Mouse (Mus musculus) brain, embryonic 14.5 days (tissue): Measurements from ENCODE around the gene Cenpu. TPM values are rescaled to one million over a fixed set of nuclear protein-coding genes. Genes with fewer than 3 reads are reported as not detected.

ENCODE experiments used
- DNase-seq: peaks from one replicate; pipeline ENCODE4 v3.0.0-alpha.2; 2011; ENCODE audit warnings: low read depth
- CTCF ChIP-seq: fragments of 200-500 bp; IDR thresholded peaks from 2 replicates; pipeline ENCODE4 v1.5.1; 2012; ENCODE audit warnings: inconsistent platforms, mild to moderate bottlenecking, moderate library complexity, borderline replicate concordance; ENCODE audit not compliant: insufficient read depth, insufficient read length; ENCODE audit errors: extremely low read depth
- POLR2A ChIP-seq: fragments of 200-500 bp; IDR thresholded peaks from 2 replicates; pipeline ENCODE4 v1.6.1; 2012; ENCODE audit warnings: mild to moderate bottlenecking, inconsistent platforms, borderline replicate concordance; ENCODE audit not compliant: poor library complexity, insufficient read depth, insufficient read length, severe bottlenecking; ENCODE audit errors: extremely low read depth
- polyA plus RNA-seq: library from polyadenylated mRNA; depleted of rRNA; stranded (reverse); fragments of >200 nt; gene quantifications from 2 replicates; pipeline ENCODE4 v1.2.3, GENCODE M21; 2012

Gene Cenpu
- polyA plus RNA-seq, 1 experiment: 4.0 TPM

DNA sequence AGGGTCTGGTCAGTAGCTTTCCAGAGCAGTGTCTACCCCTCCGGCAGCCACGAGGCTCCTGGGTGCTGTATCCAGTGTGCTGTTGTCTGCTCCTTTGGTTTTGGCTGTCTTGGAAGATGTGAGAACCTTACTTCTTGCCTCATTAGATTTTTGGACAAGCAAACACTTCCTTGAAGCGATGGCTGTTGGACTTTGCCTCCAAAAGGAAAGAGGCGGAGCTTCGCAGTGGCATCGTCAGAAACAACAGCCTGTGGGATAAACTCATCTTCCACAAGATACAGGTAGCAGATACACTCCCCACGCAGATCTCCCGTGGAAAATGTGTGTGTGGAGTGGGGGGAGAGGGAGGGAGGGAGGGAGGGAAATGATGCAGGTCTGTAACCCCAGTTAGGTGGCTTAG lies 25.7 kb upstream of the Cenpu start:
- TF ChIP-seq CTCF (no peak), POLR2A (no peak)
- no peak for DNase-seq

DNA sequence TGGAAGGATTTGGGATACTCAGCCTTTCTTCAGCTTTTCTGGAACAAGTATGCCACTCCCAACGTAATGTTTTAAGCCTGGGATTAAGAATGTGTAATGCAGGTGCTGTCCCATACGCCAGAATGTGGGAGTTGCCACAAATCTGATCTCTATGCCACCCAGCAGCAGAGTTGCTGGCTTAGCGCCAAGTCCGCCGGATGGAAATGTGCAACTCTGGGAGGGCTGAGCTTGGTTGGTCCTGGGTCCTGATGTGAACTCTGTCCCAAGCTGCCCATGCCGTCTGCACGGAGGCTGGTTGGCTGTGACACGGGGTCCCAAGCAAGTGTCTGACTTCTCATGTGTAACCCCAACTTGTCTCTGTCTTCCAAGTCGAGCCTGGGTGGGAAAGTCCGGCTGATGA lies 25.0 kb upstream of the Cenpu start:
- peak; percentile 61 for DNase-seq
- TF ChIP-seq POLR2A: no peak
- TF ChIP-seq CTCF: no peak

DNA sequence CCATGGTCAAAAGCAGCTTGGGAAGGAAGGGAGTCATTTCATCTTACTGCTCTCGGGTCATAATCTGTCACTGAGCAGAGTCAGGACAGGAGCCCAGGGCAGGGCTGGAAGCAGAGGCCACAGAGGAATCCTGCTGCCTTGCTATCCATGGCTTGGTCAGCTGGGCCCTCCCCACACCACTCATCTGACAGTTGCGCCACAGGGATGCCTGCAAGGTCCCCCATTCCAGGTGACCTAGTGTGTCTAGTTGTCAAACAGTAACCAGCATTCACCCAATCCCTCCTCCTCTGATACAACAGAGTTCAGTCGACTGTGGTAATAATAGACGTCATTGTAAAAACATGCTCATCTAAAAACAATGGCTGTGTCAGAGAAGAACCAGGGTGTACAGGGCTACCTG lies 22.3 kb upstream of the Cenpu start:
- TF ChIP-seq CTCF: no peak
- TF ChIP-seq POLR2A: no peak

DNA sequence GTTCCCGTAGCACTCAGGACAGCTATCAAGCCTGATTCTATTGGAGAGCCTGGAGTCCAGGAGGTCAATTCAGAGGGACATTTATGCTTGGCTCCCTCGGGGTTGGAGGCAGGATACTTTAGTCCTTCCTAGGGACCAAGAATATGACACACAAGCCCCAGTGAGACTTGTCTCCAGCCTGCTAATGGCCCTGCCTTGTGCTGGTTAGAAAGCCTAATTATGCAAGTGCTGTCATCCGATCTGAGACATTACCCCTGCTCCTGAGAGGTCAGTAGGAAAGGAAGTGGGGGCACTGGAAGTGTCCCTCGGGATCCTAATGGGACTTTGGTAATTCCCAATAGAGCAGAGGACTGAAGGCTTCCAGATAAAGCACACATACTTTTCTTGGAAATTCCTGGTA lies 21.3 kb upstream of the Cenpu start:
- DNase-seq: no peak
- TF ChIP-seq CTCF: no peak
- TF ChIP-seq POLR2A: no peak

More for the DNA sequence above, 22.3 kb upstream of the Cenpu start:
- no peak for DNase-seq

DNA sequence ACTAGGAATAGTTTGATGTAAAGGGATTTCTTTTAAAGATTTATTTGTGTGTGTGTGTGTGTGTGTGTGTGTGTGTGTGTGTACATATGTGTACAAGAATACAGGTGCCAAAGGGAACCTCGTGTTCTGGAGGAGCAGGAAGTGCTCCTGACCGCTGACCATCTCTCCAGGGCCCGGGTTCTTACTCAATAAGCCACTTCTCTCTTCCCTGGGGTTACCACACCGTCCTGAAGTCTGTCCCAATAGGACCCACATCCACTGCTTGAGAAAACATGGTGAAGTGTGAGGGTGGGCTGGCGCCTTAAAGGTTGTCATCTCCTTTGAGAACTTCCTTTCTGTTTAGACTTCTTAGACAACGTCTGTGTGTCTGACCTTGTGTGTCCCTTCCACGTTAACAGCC lies 17.9 kb upstream of the Cenpu start:
- DNase-seq: no peak

DNA sequence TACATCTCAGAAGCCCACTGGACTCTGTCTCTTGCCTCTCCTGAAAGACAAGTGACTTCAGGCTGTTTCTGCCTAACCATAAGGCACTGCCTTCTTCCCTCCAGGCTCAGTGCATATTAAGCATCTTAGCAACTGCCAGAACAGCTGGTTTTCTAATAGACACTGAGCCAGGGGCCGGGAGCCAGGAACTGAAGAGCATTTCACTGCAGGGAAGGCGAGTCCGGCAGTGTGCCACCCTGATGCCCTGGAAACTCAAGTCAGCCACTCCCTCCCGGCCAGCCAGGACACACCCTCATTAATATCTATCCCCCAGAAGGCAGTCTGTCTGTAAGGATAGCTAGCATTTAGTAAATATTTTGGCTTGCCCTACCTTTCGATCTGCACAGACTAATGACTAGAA lies 12.1 kb upstream of the Cenpu start:
- DNase-seq: peak; percentile 55
- no peak for TF ChIP-seq CTCF
- TF ChIP-seq POLR2A: no peak

More for the DNA sequence above, 17.9 kb upstream of the Cenpu start:
- TF ChIP-seq POLR2A: no peak
- TF ChIP-seq CTCF: no peak

DNA sequence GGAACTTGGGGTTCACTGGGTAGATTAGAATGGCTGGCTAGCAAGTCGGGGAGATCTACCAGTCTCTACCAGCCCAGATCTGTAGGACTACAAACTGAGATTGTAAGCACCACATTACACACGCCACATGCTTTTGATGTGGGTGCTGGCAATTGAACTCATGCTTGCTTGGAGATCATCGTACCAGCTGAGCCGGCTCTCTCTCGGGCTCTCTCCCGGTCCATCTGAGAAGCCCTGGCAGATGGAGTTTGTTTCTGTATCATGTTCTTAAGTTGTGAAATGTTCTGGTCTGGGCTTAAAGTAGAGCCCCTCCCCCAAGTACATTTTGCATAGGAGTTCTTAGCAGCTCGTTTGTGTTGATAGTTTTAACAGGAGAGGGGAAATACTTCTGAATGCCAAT lies 8.6 kb upstream of the Cenpu start:
- TF ChIP-seq CTCF: no peak
- no peak for TF ChIP-seq POLR2A
- no peak for DNase-seq

DNA sequence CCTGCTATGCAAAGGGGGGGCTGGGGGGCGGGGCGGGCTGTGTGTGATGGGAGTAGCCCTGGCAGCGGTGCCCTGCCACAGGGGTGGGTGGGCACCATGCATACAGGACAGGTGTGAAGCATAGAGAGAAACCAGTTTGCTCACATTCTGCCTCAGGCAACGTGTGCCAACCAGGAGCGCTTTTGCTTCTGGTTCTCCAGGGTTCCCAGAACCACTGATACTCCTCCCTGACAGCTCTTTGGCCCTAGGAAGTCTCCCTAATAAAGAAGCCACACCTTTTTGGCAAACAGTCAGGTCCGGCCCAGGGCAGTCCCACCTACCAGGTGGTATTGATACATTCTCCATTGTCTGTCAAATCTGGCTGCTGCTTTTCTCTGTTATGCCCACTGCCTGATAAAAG lies 8.2 kb upstream of the Cenpu start:
- TF ChIP-seq CTCF (no peak), POLR2A (no peak)
- DNase-seq: no peak

DNA sequence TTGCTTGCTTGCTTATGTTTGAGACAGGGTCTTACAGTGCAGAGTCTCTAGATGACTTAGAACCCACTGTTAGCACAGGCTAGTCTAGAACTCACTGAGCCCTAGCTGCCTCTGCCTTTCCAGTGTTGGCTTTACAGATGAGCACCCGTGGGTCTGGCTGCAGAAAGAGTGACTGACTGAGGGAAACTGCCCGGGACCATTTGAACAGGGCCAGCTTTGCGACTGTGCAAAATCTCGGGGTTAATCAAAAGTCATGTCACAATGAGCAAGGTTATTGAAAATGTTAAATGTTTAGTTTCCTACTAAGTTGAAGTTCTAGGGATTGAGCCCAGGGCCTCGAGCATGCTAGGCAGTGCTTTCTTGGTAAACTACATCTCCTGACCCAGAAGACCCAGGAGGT lies 6.0 kb upstream of the Cenpu start:
- no peak for DNase-seq
- no peak for TF ChIP-seq POLR2A
- TF ChIP-seq CTCF: no peak

DNA sequence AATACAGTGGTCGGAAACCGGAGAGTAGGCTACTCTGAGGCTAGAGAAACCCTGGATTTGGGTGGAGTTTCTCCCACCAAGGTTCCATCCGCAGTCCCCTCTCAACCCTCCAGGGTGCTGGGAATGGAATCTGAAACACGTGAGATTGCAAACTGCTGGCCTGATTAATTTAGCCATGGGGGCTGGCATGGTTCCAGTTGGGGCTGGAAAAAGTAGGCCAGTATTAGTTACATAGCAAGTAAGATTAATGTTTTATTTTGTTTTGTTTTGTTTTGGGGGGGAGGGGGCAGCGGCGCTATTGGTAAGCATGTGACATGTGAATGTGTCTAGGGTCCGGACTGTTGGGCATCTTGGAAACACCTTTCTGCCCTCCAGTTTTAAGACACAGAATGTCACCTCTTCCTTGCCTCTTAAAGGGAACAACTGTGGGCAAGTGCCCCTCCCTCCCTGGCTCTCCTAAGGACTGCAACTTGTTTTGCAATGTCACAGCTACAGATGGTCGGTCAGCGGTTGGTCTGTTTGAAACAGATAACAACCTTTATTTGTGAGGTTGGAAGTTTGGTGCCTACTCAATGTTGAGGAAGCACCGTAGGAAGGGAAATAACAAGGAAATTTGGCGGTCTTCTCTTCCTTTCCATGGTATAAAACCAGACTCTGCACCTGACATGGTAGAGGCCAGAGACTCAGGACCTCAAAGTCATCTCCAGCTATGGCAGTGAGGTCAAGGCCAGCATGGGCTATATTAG lies 5.2 kb upstream of the Cenpu start:
- DNase-seq: no peak
- TF ChIP-seq POLR2A (no peak), CTCF (no peak)

DNA sequence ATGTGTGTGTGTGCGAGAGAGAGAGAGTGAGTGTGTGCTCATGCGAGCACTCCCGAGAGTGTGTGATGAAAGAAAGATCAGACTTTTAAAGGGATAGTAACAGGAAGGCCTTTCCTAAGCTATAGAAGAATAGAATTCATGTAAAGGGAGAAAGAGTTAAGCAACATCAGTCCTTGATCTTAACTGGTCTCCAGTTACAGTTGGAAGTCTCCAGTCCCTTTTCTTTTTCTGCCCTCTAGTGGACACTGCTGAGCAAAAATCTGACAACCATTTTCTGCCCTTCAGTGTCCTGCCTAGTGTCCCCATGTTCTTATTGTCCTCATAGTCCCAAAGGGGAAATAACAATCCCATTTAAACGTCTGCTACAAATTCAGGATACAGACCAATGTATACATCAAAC lies 4.6 kb upstream of the Cenpu start:
- peak; percentile 85 for DNase-seq
- TF ChIP-seq CTCF: peak; percentile 65; the same call in 1 of the 2 replicates
- no peak for TF ChIP-seq POLR2A

DNA sequence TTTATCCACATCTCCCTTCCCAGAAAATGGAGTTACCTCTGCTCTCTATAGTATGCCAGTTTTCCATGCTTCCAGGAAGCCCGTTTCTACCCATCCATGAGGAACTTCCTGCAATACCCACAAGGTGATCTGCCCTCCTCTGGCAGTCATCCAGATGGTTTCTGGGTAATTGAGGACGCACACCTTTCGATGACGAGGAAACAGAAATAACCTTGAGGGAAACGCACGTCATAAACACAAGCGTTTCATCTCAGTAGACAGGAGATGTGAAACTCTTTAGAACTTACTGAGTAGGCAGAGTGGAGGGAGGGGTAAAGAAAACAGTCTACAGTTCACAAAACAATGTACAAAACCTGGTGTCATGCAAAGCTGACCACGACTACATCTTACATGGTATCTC lies 1.8 kb upstream of the Cenpu start:
- DNase-seq: no peak
- TF ChIP-seq CTCF: no peak
- TF ChIP-seq POLR2A: no peak
